Mouse (Mus musculus): ENCODE results near the gene Tex264. TPM values are rescaled to one million over a fixed set of nuclear protein-coding genes. Genes with fewer than 3 reads are reported as not detected.

Gene Tex264
- total RNA-seq (2023): 73.4 TPM

GRCm38 (mm10) chr9:106685249-106686101 is at the start of gene Tex264:
Gene Tex264, minus strand, starts transcription at chr9:106685927.

GRCm38 (mm10) chr9:106655884-106656720 is 29.6 kb downstream of the Tex264 start, which contains the start of gene Grm2:
Gene Grm2, minus strand, starts transcription at chr9:106656082.

DNA sequence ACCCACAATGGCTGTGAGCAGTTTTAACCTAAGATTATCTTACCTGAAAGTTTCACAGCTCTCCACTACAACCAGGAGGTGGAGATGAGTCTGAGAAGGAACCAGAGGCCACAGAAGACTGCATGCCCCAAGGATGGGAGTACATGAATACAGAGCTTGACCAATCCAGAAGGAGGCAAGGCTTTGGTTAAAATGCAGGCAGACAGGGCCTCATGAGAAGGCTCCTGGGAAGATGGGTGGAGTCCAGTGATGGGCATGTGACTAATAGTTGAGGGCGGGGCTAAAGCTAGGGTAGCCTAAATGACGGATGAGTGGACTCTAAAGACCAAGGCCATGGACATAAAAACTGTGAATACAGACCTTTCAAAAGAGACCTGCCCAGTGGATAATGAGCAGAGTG is 59.4 kb downstream of the Tex264 start, which contains the start of gene Iqcf6:
Iqcf6 (plus strand) TSS at position 301 of the 400 bp plus-strand sequence.

Other genes with a start within 250 kb of the Tex264 start
- gene Acy1, start 247.6 kb downstream of the Tex264 start, total RNA-seq (2023): 14.5 TPM
- 4.7 TPM for gene Abhd14b, start 238.5 kb downstream of the Tex264 start, total RNA-seq (2023)
- gene Abhd14a, start 238.2 kb downstream of the Tex264 start, total RNA-seq (2023): 10.3 TPM
- gene Pcbp4, start 232.6 kb downstream of the Tex264 start, total RNA-seq (2023): 7.9 TPM
- gene Gpr62, start 220.0 kb downstream of the Tex264 start, total RNA-seq (2023): 0.30 TPM
- 89.6 TPM for gene Rrp9, start 210.0 kb downstream of the Tex264 start, total RNA-seq (2023)
- 45.1 TPM for gene Parp3, start 209.0 kb downstream of the Tex264 start, total RNA-seq (2023)
- not detected for gene Iqcf1, start 186.0 kb downstream of the Tex264 start, total RNA-seq (2023)
- gene Iqcf5, start 171.4 kb downstream of the Tex264 start, total RNA-seq (2023): not detected
- not detected for gene Iqcf3, start 124.3 kb downstream of the Tex264 start, total RNA-seq (2023)
- not detected for gene Iqcf4, start 114.9 kb downstream of the Tex264 start, total RNA-seq (2023)
- not detected for gene Iqcf6, start 59.3 kb downstream of the Tex264 start, total RNA-seq (2023)
- 0.53 TPM for gene Grm2, start 29.8 kb downstream of the Tex264 start, total RNA-seq (2023)
- 34.2 TPM for gene Rad54l2, start 103.3 kb upstream of the Tex264 start, total RNA-seq (2023)
- 45.8 TPM for gene Dcaf1, start 135.9 kb upstream of the Tex264 start, total RNA-seq (2023)
- 47.8 TPM for gene Rbm15b, start 201.5 kb upstream of the Tex264 start, total RNA-seq (2023)
- 114 TPM for gene Manf, start 206.1 kb upstream of the Tex264 start, total RNA-seq (2023)

Data from CD4-positive naive resting alpha-beta T cell, adult 57 days (primary cell).